Mouse (Mus musculus): Measurements from ENCODE around the gene Hnrnpul2. TPM values are rescaled to one million over a fixed set of nuclear protein-coding genes. Genes with fewer than 3 reads are reported as not detected.
"Not testable (repeated sequence)": the region's sequence is repeated elsewhere in the genome, so short reads cannot be mapped to it uniquely, and the experiment has no call there.

Hnrnpul2 gene
- polyA plus RNA-seq, 1 experiment from 2014 or later: 5.8 TPM

DNA sequence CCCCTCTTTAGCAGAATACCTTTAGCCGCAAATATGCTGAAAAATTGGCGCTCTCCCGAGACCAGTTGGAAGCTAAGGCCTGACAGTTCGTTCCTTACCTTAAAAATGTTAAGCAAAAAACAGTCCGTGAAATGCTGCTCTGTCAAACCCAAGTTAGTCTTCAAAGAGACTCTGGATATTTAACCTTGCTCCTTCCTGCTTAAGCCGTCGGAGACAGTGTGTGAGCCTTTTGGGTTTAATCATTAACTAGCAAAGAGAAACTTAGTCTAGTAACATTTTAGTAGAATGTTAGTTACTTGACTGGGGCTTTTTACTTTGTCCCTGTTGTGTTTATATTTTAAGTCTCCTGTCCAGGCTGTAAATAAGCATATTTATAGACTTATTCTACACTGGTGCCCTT is 1.3 kb downstream of the Hnrnpul2 start:
- H3K9me3 ChIP-seq: no peaks in the 10 kb centered on the region
- peak overlapping the region; percentile 99 for H3K4me3 ChIP-seq
- 2% methylated on average over 7 of the region's 7 CpGs for WGBS
- H3K4me2 ChIP-seq: peak overlapping the region; percentile 96
- no peaks in the 10 kb centered on the region for H3K27me3 ChIP-seq
- peaks cover 33% of the 10 kb centered on the region for H3K36me3 ChIP-seq
- peaks cover 47% of the 10 kb centered on the region for H3K4me1 ChIP-seq (replicated peaks)
- peak overlapping the region; percentile 99 for H3K9ac ChIP-seq
- no peak for ATAC-seq (ENCODE audit: low FRiP score)
- H3K27ac ChIP-seq: no peak overlapping the region; the same call in 1 of the 2 replicates

DNA sequence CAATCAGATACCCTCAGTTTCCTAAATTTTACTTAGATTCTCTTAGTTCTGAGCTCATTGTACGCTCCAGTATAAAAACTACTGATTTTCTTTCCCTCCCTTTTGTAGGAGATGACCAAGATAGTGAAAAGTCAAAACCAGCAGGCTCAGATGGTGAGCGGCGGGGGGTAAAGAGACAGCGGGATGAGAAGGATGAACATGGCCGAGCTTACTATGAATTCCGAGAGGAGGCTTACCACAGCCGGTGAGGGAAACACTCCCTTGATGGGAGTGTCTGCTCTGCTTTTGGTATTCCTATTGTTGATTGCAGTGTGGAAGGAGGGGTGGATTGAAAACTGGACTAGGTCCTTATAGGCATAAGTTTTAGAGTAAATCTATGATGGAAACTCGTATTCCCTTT is 2.9 kb downstream of the Hnrnpul2 start:
- WGBS: 59% methylated on average over 8 of the region's 8 CpGs
- H3K4me2 ChIP-seq: peak overlapping the region; percentile 96
- ATAC-seq (ENCODE audit: low FRiP score): no peak
- no peaks in the 10 kb centered on the region for H3K9me3 ChIP-seq
- H3K27me3 ChIP-seq: no peaks in the 10 kb centered on the region
- peaks cover 33% of the 10 kb centered on the region for H3K4me1 ChIP-seq (replicated peaks)
- H3K36me3 ChIP-seq: peaks cover 49% of the 10 kb centered on the region
- H3K9ac ChIP-seq: peak overlapping the region; percentile 99
- H3K4me3 ChIP-seq: peak overlapping the region; percentile 99
- H3K27ac ChIP-seq: no peak overlapping the region

DNA sequence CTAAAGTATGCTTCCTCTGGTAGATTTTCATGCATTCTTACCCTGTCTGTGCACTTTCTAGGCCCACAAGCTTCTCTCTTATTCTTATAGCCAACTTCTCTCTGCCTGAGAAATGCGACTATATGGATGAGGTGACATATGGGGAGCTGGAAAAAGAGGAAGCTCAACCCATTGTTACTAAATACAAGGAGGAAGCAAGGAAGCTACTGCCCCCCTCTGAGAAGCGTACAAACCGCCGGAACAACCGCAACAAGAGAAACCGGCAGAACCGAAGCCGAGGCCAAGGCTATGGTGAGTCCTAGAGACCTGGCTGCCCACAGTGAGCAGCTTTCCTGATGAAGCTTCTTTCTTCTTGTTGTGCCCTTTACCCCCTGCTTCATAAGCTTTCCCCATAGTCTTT is 9.8 kb downstream of the Hnrnpul2 start, which contains the start of gene AC129217.1:
TSS of gene AC129217.1 (plus strand) at position 114 of the 400 bp plus-strand sequence.
- Histone ChIP-seq H3K36me3 (peaks cover 98% of the 10 kb centered on the region), H3K9me3 (no peaks in the 10 kb centered on the region), H3K27ac (no peak within 1 kb of the TSS), H3K4me1 (replicated peaks) (no peaks in the 10 kb centered on the region), H3K9ac (no peak within 1 kb of the TSS), H3K27me3 (no peaks in the 10 kb centered on the region), H3K4me3 (no peak within 1 kb of the TSS), H3K4me2 (no peak within 1 kb of the TSS)
- no peak for ATAC-seq (ENCODE audit: low FRiP score)
- WGBS: 90% methylated on average over 8 of the region's 8 CpGs

DNA sequence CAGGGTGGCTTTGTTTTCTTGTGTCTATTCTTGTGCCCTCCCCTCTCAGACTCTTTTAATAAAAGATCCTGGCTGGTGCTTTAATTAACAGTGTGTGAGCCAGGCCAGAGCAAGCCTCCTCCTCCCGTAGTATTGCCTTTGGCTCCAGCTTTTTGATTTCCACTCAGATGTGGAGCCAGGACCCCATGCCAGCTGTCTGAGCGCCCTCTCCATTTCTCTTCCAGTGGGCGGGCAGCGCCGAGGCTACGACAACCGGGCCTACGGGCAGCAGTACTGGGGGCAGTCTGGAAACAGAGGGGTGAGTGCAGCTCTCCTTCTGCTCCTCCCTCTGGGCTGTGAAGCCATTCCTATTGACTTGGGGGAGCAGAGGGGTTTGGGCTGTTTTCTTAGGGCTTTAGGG is 10.9 kb downstream of the Hnrnpul2 start:
- 89% methylated on average over 8 of the region's 8 CpGs for WGBS

DNA sequence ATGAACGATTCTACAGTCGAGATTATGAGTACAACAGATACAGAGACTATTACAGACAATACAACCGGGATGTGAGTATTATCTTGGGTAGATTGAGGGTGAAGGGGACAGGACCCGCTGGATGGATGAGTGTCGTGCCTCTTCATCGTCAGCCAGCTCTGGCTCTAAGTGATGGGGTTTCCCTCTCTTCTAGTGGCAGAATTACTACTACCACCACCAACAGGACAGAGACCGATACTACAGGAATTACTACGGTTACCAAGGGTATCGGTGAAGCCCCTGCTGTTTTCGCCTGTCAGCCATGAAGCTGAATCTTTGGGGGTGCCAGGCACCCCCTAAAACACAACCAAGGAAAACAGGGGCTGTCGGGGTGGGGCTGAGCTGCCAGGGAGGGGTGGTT is 11.5 kb downstream of the Hnrnpul2 start:
- no peak for ATAC-seq (ENCODE audit: low FRiP score)
- H3K4me3 ChIP-seq: no peak overlapping the region
- no peak overlapping the region for H3K27ac ChIP-seq
- no peaks in the 10 kb centered on the region for H3K9me3 ChIP-seq
- 81% methylated on average over 11 of the region's 11 CpGs for WGBS
- H3K4me2 ChIP-seq: no peak overlapping the region
- no peak overlapping the region for H3K9ac ChIP-seq
- H3K27me3 ChIP-seq: no peaks in the 10 kb centered on the region
- peaks cover 99% of the 10 kb centered on the region for H3K36me3 ChIP-seq
- peaks cover 2% of the 10 kb centered on the region; the same call in 1 of the 2 replicates for H3K4me1 ChIP-seq (replicated peaks)

More for the DNA sequence above, 10.9 kb downstream of the Hnrnpul2 start:
- Histone ChIP-seq H3K4me2 (no peak overlapping the region), H3K4me3 (no peak overlapping the region), H3K9ac (no peak overlapping the region), H3K4me1 (replicated peaks) (no peaks in the 10 kb centered on the region), H3K27ac (no peak overlapping the region), H3K9me3 (no peaks in the 10 kb centered on the region), H3K27me3 (no peaks in the 10 kb centered on the region), H3K36me3 (peaks cover 100% of the 10 kb centered on the region)
- no peak for ATAC-seq (ENCODE audit: low FRiP score)

DNA sequence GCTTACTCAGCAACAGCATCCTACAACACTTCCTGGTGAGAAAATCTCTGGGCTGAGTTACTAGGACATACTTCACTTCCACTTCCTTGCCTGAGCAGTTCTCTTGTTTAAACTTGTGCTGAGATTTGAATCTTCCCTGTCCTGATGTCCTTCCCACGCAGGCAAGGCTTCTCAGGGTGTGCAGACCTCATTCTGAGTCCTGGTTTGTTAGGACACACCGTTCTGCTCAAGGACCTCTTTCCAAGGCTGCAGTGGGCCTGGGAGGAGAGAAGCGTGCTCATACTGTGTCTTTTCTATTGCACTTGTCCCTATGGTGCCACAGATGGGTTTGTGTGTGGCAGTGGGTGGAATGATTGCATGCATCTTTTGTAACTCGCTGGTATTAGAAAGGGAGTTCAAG is 13.2 kb downstream of the Hnrnpul2 start:
- H3K4me3 ChIP-seq: no peak overlapping the region
- H3K4me1 ChIP-seq (replicated peaks): peaks cover 10% of the 10 kb centered on the region
- no peaks in the 10 kb centered on the region for H3K27me3 ChIP-seq
- WGBS: 92% methylated on average over 4 of the region's 4 CpGs
- H3K4me2 ChIP-seq: no peak overlapping the region
- no peaks in the 10 kb centered on the region for H3K9me3 ChIP-seq
- no peak for ATAC-seq (ENCODE audit: low FRiP score)
- no peak overlapping the region for H3K9ac ChIP-seq
- no peak overlapping the region for H3K27ac ChIP-seq
- peaks cover 83% of the 10 kb centered on the region for H3K36me3 ChIP-seq

DNA sequence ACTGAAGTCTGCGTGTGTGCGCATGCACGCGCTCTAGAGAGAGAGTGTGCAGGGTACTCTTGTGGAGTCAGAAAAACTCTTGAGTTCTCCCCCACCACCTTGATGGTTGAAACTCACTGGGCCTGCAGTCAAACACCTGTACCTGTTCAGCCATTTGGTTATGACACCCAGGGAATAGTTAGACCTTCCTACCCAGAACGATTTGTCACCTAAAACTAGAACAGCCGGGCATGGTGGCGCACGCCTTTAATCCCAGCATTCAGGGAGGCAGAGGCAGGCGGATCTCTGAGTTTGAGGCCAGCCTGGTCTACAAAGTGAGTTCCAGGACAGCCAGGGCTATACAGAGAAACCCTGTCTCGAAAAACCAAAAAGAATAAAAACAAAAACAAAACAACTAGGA is 16.5 kb downstream of the Hnrnpul2 start:
- H3K9me3 ChIP-seq; ATAC-seq (ENCODE audit: low FRiP score); H3K27me3 ChIP-seq; H3K9ac ChIP-seq: not testable (repeated sequence)
- 97% methylated on average over 10 of the region's 10 CpGs for WGBS
- Histone ChIP-seq H3K27ac (peak overlapping the region; percentile 99; the same call in 1 of the 2 replicates), H3K4me1 (replicated peaks) (peaks cover 42% of the 10 kb centered on the region), H3K4me2 (peak overlapping the region; percentile 81), H3K36me3 (peaks cover 50% of the 10 kb centered on the region), H3K4me3 (peak overlapping the region; percentile 74)

DNA sequence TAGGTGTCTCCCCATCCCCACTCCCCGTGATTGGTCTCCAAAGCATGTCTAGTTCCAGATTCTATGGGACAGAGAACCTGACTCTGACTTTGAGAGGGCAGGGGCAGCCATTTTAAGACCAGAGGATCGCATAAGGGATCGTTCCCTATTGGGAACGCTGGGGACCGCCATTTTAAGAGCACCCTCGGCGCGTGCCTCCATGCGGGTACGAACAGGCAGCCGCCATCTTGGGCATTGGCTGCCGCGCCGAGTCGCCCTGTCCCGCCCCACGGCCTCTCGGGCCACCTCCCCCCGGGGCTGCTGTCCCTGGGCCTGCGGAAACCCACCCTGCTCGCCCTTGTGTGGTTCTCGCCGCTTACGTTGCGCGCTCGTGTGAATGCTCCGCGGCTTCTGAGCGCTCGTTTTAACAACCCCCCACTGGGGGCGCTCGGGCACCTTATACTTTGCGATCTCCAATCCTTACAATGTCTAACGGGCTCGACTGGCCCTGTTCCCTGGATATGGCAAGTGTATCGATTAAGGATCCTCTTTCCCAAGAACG is 17.5 kb downstream of the Hnrnpul2 start, which contains the start of gene Bscl2:
TSS of gene Bscl2 (plus strand) at position 217 of the 541 bp plus-strand sequence.
- Histone ChIP-seq H3K27ac (peak within 1 kb of the TSS; percentile 99), H3K4me3 (peak within 1 kb of the TSS; percentile 74), H3K27me3 (no peaks in the 10 kb centered on the region), H3K4me1 (replicated peaks) (peaks cover 45% of the 10 kb centered on the region), H3K9ac (peak within 1 kb of the TSS; percentile 94), H3K36me3 (peaks cover 43% of the 10 kb centered on the region), H3K9me3 (no peaks in the 10 kb centered on the region), H3K4me2 (peak within 1 kb of the TSS; percentile 81)
- ATAC-seq (ENCODE audit: low FRiP score): peak; percentile 71
- 1% methylated on average over 38 of the region's 38 CpGs for WGBS

DNA sequence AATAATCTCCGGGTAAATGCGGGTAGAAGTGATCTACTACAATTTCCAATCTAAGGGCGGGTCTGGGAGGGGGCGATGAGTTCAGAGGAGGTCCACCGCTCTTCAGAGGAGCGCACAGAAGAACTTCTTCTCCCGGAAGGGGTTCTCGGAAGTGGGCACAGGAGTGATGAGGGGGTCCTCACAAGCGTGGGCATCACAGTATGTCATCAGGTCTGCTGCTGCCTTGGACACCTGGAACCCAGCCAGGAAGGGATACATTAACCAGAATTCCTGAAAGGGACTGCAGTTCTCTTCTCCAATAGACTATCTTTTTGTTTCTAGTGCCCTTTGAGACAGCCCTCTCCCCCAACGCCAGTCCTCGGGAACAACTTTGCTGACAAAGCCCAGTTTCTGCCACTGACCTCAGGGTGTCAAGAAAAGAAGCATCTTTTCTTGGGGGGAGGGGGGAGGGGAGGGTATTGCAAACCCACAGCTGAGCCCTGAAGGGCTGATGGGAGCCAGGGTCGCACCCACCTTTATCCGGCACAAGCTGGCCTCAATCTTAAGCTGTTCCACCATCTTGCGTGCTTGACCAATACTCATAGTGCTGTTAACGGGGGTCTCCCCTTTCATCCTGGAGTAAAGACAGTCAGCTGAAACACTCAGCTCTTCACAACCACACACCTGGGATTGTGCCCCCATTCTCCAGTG is 18.4 kb downstream of the Hnrnpul2 start:
- peak overlapping the region; percentile 81 for H3K4me2 ChIP-seq
- 11% methylated on average over 15 of the region's 15 CpGs for WGBS
- peaks cover 43% of the 10 kb centered on the region for H3K36me3 ChIP-seq
- H3K4me1 ChIP-seq (replicated peaks): peaks cover 45% of the 10 kb centered on the region
- peak overlapping the region; percentile 94 for H3K9ac ChIP-seq
- peak overlapping the region; percentile 74 for H3K4me3 ChIP-seq
- H3K27me3 ChIP-seq: no peaks in the 10 kb centered on the region
- H3K9me3 ChIP-seq: no peaks in the 10 kb centered on the region
- ATAC-seq (ENCODE audit: low FRiP score): peak; percentile 18; the same call in 1 of the 2 replicates
- H3K27ac ChIP-seq: peak overlapping the region; percentile 99

DNA sequence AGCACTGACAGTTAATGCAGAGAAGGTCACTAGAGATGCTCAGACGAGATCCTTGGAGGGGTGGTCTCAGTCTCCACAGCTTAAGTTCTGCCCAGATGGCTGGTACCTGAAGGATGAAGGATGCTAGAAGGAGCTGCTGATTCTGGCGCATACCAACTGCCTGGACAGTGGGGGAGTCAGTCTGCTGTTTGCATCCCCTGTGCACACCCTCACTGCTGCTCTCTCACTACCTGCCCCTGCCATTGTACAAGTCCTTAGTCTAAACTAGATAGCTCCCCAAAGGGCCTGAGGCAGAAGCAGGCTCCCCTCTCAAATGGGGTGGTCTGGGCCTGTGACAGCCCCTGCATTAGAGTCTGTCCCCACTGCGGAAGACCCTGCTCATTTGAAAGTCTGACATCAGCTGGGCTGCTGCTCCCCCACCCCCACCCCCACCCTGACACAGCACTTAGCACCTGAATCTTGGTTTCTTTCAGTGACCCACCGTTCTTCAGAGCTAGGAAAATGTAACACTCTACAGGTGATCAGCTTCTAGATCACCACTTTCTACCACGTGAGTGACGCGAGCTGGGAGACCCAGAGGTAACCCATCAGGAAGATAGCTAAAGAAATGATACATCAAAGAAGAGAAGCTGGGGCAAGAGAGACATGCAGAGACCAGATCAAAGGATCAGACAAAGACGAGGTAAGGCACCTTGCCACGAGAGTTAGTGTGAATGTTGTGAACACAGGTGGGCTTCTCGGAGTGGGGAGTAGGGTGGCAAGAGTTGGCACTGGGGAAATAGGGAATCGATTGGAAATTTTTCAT is 19.5 kb downstream of the Hnrnpul2 start, which contains the start of gene Gng3:
TSS of gene Gng3 (minus strand) at position 92 of the 805 bp plus-strand sequence.
- Histone ChIP-seq H3K27ac (peak within 1 kb of the TSS; percentile 99), H3K4me1 (replicated peaks) (peaks cover 45% of the 10 kb centered on the region), H3K9me3 (no peaks in the 10 kb centered on the region), H3K27me3 (no peaks in the 10 kb centered on the region), H3K4me3 (peak within 1 kb of the TSS; percentile 74), H3K36me3 (peaks cover 35% of the 10 kb centered on the region), H3K9ac (peak within 1 kb of the TSS; percentile 94), H3K4me2 (peak within 1 kb of the TSS; percentile 81)
- ATAC-seq (ENCODE audit: low FRiP score): peak; percentile 91
- WGBS: 32% methylated on average over 11 of the region's 11 CpGs

DNA sequence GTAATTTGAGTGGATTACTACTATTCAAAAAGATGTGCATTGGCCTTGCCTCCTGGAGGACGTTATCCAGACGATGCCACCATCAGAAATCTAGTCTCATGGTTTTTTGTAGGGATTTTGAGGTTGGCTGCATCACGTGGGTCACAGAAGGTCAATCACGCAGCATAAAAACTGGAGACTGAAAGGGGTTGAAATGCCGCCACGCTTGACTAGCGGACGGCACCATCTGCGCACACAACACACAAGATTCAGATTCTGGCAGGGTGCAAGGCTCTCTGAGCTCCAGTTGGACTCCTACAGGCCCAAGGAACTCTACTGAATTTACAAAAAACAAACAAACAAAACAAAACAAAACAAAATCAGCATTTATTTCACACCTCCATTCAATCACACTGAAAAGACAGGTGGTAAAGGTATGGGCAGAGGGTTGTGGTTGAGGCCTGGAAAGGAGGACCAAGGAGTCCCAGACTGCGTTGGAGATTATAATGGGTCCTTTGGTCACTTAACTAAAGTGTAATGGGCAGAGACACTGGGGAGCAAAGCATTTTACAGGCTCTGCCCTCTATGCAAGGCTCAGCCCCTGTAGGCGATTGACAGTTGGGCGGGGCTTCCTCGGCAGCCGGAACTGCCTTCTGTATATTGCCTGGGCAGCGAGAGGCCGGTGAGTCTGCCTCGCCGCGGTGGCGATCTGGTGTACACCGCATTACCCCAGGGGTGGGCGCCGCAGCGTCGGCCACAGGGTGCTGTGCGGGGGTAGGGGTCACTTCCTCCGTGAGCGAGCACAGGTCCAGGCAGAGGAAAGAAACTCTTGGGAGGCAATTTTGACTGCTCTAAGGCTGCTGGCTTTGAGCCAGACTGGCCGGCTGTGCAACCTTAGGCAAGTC is 20.3 kb downstream of the Hnrnpul2 start:
- peak overlapping the region; percentile 74 for H3K4me3 ChIP-seq
- H3K9me3 ChIP-seq: no peaks in the 10 kb centered on the region
- H3K36me3 ChIP-seq: peaks cover 30% of the 10 kb centered on the region
- H3K27ac ChIP-seq: peak overlapping the region; percentile 99
- H3K4me1 ChIP-seq (replicated peaks): peaks cover 45% of the 10 kb centered on the region
- WGBS: 12% methylated on average over 29 of the region's 29 CpGs
- peak; percentile 7; the same call in 1 of the 2 replicates for ATAC-seq (ENCODE audit: low FRiP score)
- peak overlapping the region; percentile 94 for H3K9ac ChIP-seq
- no peaks in the 10 kb centered on the region for H3K27me3 ChIP-seq
- peak overlapping the region; percentile 81 for H3K4me2 ChIP-seq

Data from hindbrain, embryonic 13.5 days (tissue).